Mouse (Mus musculus): ENCODE data around the gene Nebl. TPM values are rescaled to one million over a fixed set of nuclear protein-coding genes. Genes with fewer than 3 reads are reported as not detected.
A peak's percentile ranks its signal among the peaks of the same experiment; 100 is the strongest.

Gene Nebl
- polyA plus RNA-seq, 1 experiment from 2014 or later: 9.8 TPM

- Histone ChIP-seq H3K27ac (no peak overlapping the region), H3K9ac (no peak overlapping the region), H3K27me3 (replicated peaks) (peaks cover 4% of the 10 kb centered on the region; the same call in 1 of the 2 replicates), H3K36me3 (no peaks in the 10 kb centered on the region), H3K4me1 (no peaks in the 10 kb centered on the region), H3K4me2 (replicated peaks) (no peak overlapping the region), H3K4me3 (no peak overlapping the region), H3K9me3 (no peaks in the 10 kb centered on the region)
- 63% methylated on average over 5 of the region's 5 CpGs for WGBS
- ATAC-seq (ENCODE audit: low FRiP score, low read depth): no peak
Observed at GRCm38 (mm10) chr2:17724405-17724804, 6.9 kb downstream of the Nebl start.

- Histone ChIP-seq H3K27me3 (replicated peaks) (no peaks in the 10 kb centered on the region), H3K9me3 (no peaks in the 10 kb centered on the region), H3K9ac (no peak overlapping the region), H3K36me3 (no peaks in the 10 kb centered on the region), H3K4me2 (replicated peaks) (no peak overlapping the region), H3K27ac (no peak overlapping the region), H3K4me1 (no peaks in the 10 kb centered on the region), H3K4me3 (no peak overlapping the region)
- WGBS: 81% methylated on average over 12 of the region's 12 CpGs
- ATAC-seq (ENCODE audit: low FRiP score, low read depth): no peak
Observed at GRCm38 (mm10) chr2:17723268-17724019, 7.8 kb downstream of the Nebl start.

GRCm38 (mm10) chr2:17721177-17721715 is 10.0 kb downstream of the Nebl start:
- no peak overlapping the region for H3K4me2 ChIP-seq (replicated peaks)
- no peaks in the 10 kb centered on the region for H3K4me1 ChIP-seq
- H3K36me3 ChIP-seq: no peaks in the 10 kb centered on the region
- H3K9ac ChIP-seq: no peak overlapping the region
- peak; percentile 39; the same call in 1 of the 2 replicates for ATAC-seq (ENCODE audit: low FRiP score, low read depth)
- H3K27ac ChIP-seq: no peak overlapping the region
- no peaks in the 10 kb centered on the region for H3K27me3 ChIP-seq (replicated peaks)
- H3K4me3 ChIP-seq: no peak overlapping the region
- no peaks in the 10 kb centered on the region for H3K9me3 ChIP-seq
- 63% methylated on average over 6 of the region's 6 CpGs for WGBS

- no peak overlapping the region for H3K4me2 ChIP-seq (replicated peaks)
- H3K27ac ChIP-seq: no peak overlapping the region
- 84% methylated on average over 1 of the region's 1 CpGs for WGBS
- H3K4me1 ChIP-seq: no peaks in the 10 kb centered on the region
- no peaks in the 10 kb centered on the region for H3K36me3 ChIP-seq
- H3K9me3 ChIP-seq: no peaks in the 10 kb centered on the region
- no peaks in the 10 kb centered on the region for H3K27me3 ChIP-seq (replicated peaks)
- ATAC-seq (ENCODE audit: low FRiP score, low read depth): no peak
- no peak overlapping the region for H3K4me3 ChIP-seq
- no peak overlapping the region for H3K9ac ChIP-seq
Observed at GRCm38 (mm10) chr2:17718281-17718680, 13.0 kb downstream of the Nebl start.

- no peaks in the 10 kb centered on the region for H3K27me3 ChIP-seq (replicated peaks)
- no peak overlapping the region for H3K4me2 ChIP-seq (replicated peaks)
- no peak overlapping the region for H3K27ac ChIP-seq
- no peak for ATAC-seq (ENCODE audit: low FRiP score, low read depth)
- 65% methylated on average over 2 of the region's 2 CpGs for WGBS
- no peak overlapping the region for H3K9ac ChIP-seq
- H3K9me3 ChIP-seq: no peaks in the 10 kb centered on the region
- no peak overlapping the region for H3K4me3 ChIP-seq
- H3K36me3 ChIP-seq: no peaks in the 10 kb centered on the region
- no peaks in the 10 kb centered on the region for H3K4me1 ChIP-seq
Observed at GRCm38 (mm10) chr2:17717200-17717599, 14.1 kb downstream of the Nebl start.

GRCm38 (mm10) chr2:17715149-17715767 is 16.0 kb downstream of the Nebl start:
- Histone ChIP-seq H3K27ac (no peak overlapping the region), H3K36me3 (no peaks in the 10 kb centered on the region), H3K9ac (no peak overlapping the region), H3K27me3 (replicated peaks) (no peaks in the 10 kb centered on the region), H3K9me3 (no peaks in the 10 kb centered on the region), H3K4me3 (no peak overlapping the region), H3K4me1 (no peaks in the 10 kb centered on the region), H3K4me2 (replicated peaks) (no peak overlapping the region)
- WGBS: 84% methylated on average over 9 of the region's 9 CpGs
- no peak for ATAC-seq (ENCODE audit: low FRiP score, low read depth)

GRCm38 (mm10) chr2:17714661-17715060 is 16.6 kb downstream of the Nebl start:
- 87% methylated on average over 14 of the region's 14 CpGs for WGBS
- Histone ChIP-seq H3K27ac (no peak overlapping the region), H3K36me3 (no peaks in the 10 kb centered on the region), H3K4me1 (no peaks in the 10 kb centered on the region), H3K4me2 (replicated peaks) (no peak overlapping the region), H3K27me3 (replicated peaks) (no peaks in the 10 kb centered on the region), H3K9me3 (no peaks in the 10 kb centered on the region), H3K9ac (no peak overlapping the region), H3K4me3 (no peak overlapping the region)
- ATAC-seq (ENCODE audit: low FRiP score, low read depth): no peak

- Histone ChIP-seq H3K27me3 (replicated peaks) (no peaks in the 10 kb centered on the region), H3K9ac (no peak overlapping the region), H3K4me1 (no peaks in the 10 kb centered on the region), H3K27ac (no peak overlapping the region), H3K4me3 (no peak overlapping the region), H3K9me3 (no peaks in the 10 kb centered on the region), H3K4me2 (replicated peaks) (no peak overlapping the region), H3K36me3 (no peaks in the 10 kb centered on the region)
- 60% methylated on average over 4 of the region's 4 CpGs for WGBS
- ATAC-seq (ENCODE audit: low FRiP score, low read depth): no peak
Observed at GRCm38 (mm10) chr2:17714124-17714523, 17.1 kb downstream of the Nebl start.

GRCm38 (mm10) chr2:17711216-17711615 is 20.0 kb downstream of the Nebl start:
- Histone ChIP-seq H3K4me1 (no peaks in the 10 kb centered on the region), H3K27me3 (replicated peaks) (no peaks in the 10 kb centered on the region), H3K4me3 (no peak overlapping the region), H3K9ac (no peak overlapping the region), H3K27ac (no peak overlapping the region), H3K36me3 (no peaks in the 10 kb centered on the region), H3K9me3 (no peaks in the 10 kb centered on the region), H3K4me2 (replicated peaks) (no peak overlapping the region)
- 90% methylated on average over 5 of the region's 5 CpGs for WGBS
- ATAC-seq (ENCODE audit: low FRiP score, low read depth): no peak

- Histone ChIP-seq H3K9me3 (no peaks in the 10 kb centered on the region), H3K4me3 (no peak overlapping the region), H3K9ac (no peak overlapping the region), H3K4me1 (no peaks in the 10 kb centered on the region), H3K36me3 (no peaks in the 10 kb centered on the region), H3K27me3 (replicated peaks) (no peaks in the 10 kb centered on the region), H3K27ac (no peak overlapping the region), H3K4me2 (replicated peaks) (no peak overlapping the region)
- peak; percentile 56; the same call in 1 of the 2 replicates for ATAC-seq (ENCODE audit: low FRiP score, low read depth)
- 75% methylated on average over 2 of the region's 2 CpGs for WGBS
Observed at GRCm38 (mm10) chr2:17710083-17710482, 21.2 kb downstream of the Nebl start.

- Histone ChIP-seq H3K4me1 (no peaks in the 10 kb centered on the region), H3K27me3 (replicated peaks) (no peaks in the 10 kb centered on the region), H3K9ac (no peak overlapping the region), H3K4me2 (replicated peaks) (no peak overlapping the region), H3K4me3 (no peak overlapping the region), H3K9me3 (no peaks in the 10 kb centered on the region), H3K36me3 (no peaks in the 10 kb centered on the region), H3K27ac (no peak overlapping the region)
- WGBS: 81% methylated on average over 5 of the region's 5 CpGs
- no peak for ATAC-seq (ENCODE audit: low FRiP score, low read depth)
Observed at GRCm38 (mm10) chr2:17705964-17706363, 25.3 kb downstream of the Nebl start.

- H3K27me3 ChIP-seq (replicated peaks): no peaks in the 10 kb centered on the region
- H3K9me3 ChIP-seq: no peaks in the 10 kb centered on the region
- no peak overlapping the region for H3K27ac ChIP-seq
- no peak overlapping the region for H3K4me2 ChIP-seq (replicated peaks)
- H3K36me3 ChIP-seq: no peaks in the 10 kb centered on the region
- WGBS: 75% methylated on average over 3 of the region's 3 CpGs
- H3K4me3 ChIP-seq: no peak overlapping the region
- no peak overlapping the region for H3K9ac ChIP-seq
- ATAC-seq (ENCODE audit: low FRiP score, low read depth): no peak
- no peaks in the 10 kb centered on the region for H3K4me1 ChIP-seq
Observed at GRCm38 (mm10) chr2:17705426-17705825, 25.8 kb downstream of the Nebl start.

- Histone ChIP-seq H3K36me3 (no peaks in the 10 kb centered on the region), H3K9ac (no peak overlapping the region), H3K27me3 (replicated peaks) (no peaks in the 10 kb centered on the region), H3K4me1 (no peaks in the 10 kb centered on the region), H3K4me3 (no peak overlapping the region), H3K9me3 (no peaks in the 10 kb centered on the region), H3K27ac (no peak overlapping the region), H3K4me2 (replicated peaks) (no peak overlapping the region)
- ATAC-seq (ENCODE audit: low FRiP score, low read depth): no peak
- WGBS: 76% methylated on average over 2 of the region's 2 CpGs
Observed at GRCm38 (mm10) chr2:17703170-17703512, 28.1 kb downstream of the Nebl start.

Data from neural tube, embryonic 12.5 days (tissue).